Mouse (Mus musculus) CH12.LX (cell line): ENCODE measurements at regions not wholly inside any gene's neighbourhood (a gene's known extent, or its start where the extent isn't known, plus 50 kb on each side); places are given as distances from the start of the nearest gene placed in this dataset.

Experiments used
- DNase-seq: peaks from one replicate; pipeline ENCODE4 v3.0.0-alpha.2; 2013; ENCODE audit errors: extremely low read depth
- H3K27ac ChIP-seq: 2 replicates; pipeline ENCODE4 v1.5.1; 2012; ENCODE audit warnings: low read depth, mild to moderate bottlenecking, control low read depth, moderate library complexity; ENCODE audit not compliant: insufficient read depth
- H3K27me3 ChIP-seq: replicated peaks from 2 replicates; pipeline ENCODE3; 2012; ENCODE audit warnings: inconsistent platforms
- H3K36me3 ChIP-seq, 2 experiments: replicated peaks in 1 of 2; 2 replicates each; pipeline versions ENCODE3 to v1.6.1; 2012; ENCODE audit warnings: inconsistent platforms in 1 of 2, low read length in 1 of 2, mild to moderate bottlenecking in 1 of 2, mixed read lengths in 1 of 2, moderate library complexity in 1 of 2; ENCODE audit not compliant: control insufficient read depth in 1 of 2, insufficient read depth in 1 of 2
- H3K4me1 ChIP-seq, 2 experiments: 2 replicates each; pipeline ENCODE4 v1.6.1; 2012; ENCODE audit warnings: inconsistent platforms in 1 of 2, moderate library complexity in 1 of 2; ENCODE audit not compliant: insufficient read depth in 2 of 2, control insufficient read depth in 1 of 2
- H3K4me2 ChIP-seq: 2 replicates; pipeline ENCODE4 v1.6.1; 2012; ENCODE audit warnings: low read depth, mild to moderate bottlenecking, control low read depth; ENCODE audit not compliant: poor library complexity, insufficient read depth, severe bottlenecking
- H3K4me3 ChIP-seq, 3 experiments: fragments of 150-350 bp in 1 of 3; sonication (generic) in 1 of 3; replicated peaks in 1 of 3; 2 replicates each; pipeline versions ENCODE3 to v1.5.1; 2011 to 2012; ENCODE audit warnings: low read depth in 2 of 3, low read length in 2 of 3, mild to moderate bottlenecking in 2 of 3, moderate library complexity in 2 of 3, control low read depth in 1 of 3, improper control_type of control experiment in 1 of 3, inconsistent platforms in 1 of 3, mixed read lengths in 1 of 3; ENCODE audit not compliant: poor library complexity in 1 of 3
- H3K79me2 ChIP-seq: replicated peaks from 2 replicates; pipeline ENCODE4 v1.6.1; 2012; ENCODE audit warnings: mild to moderate bottlenecking, moderate library complexity; ENCODE audit not compliant: control insufficient read depth, poor library complexity, insufficient read depth, severe bottlenecking; ENCODE audit errors: extremely low read depth
- H3K9ac ChIP-seq: 2 replicates; pipeline ENCODE4 v1.6.1; 2012; ENCODE audit warnings: low read depth, mild to moderate bottlenecking, control low read depth, moderate library complexity; ENCODE audit not compliant: insufficient read depth
- H3K9me3 ChIP-seq: replicated peaks from 2 replicates; pipeline ENCODE3; 2012; ENCODE audit warnings: low read length, inconsistent platforms, mixed read lengths
- CHD1 ChIP-seq: IDR thresholded peaks from 2 replicates; pipeline ENCODE4 v1.6.1; 2012; ENCODE audit warnings: low read depth, low read length, improper control_type of control experiment, inconsistent platforms
- CHD2 ChIP-seq: IDR thresholded peaks from 2 replicates; pipeline ENCODE4 v1.6.1; 2011; ENCODE audit warnings: low read length, improper control_type of control experiment
- IRF4 ChIP-seq: IDR thresholded peaks from 2 replicates; pipeline ENCODE4 v1.6.1; 2014; ENCODE audit warnings: low read depth, mild to moderate bottlenecking, inconsistent platforms, low read length, improper control_type of control experiment
- KAT2A ChIP-seq: IDR thresholded peaks from 2 replicates; pipeline ENCODE4 v1.6.1; 2012; ENCODE audit warnings: low read length, improper control_type of control experiment, inconsistent platforms; ENCODE audit not compliant: insufficient replicate concordance
- MAFK ChIP-seq: IDR thresholded peaks from 2 replicates; pipeline ENCODE4 v1.6.1; 2011; ENCODE audit warnings: low read length, improper control_type of control experiment; ENCODE audit not compliant: insufficient replicate concordance
- MYC ChIP-seq: IDR thresholded peaks from 2 replicates; pipeline ENCODE4 v1.6.1; 2011; ENCODE audit warnings: low read depth, mild to moderate bottlenecking, improper control_type of control experiment, low read length
- NELFE ChIP-seq: IDR thresholded peaks from 2 replicates; pipeline ENCODE4 v1.6.1; 2011; ENCODE audit warnings: low read depth, low read length, improper control_type of control experiment
- NRF1 ChIP-seq: IDR thresholded peaks from 2 replicates; pipeline ENCODE4 v1.6.1; 2014; ENCODE audit warnings: low read depth, mild to moderate bottlenecking, inconsistent platforms, low read length, improper control_type of control experiment, moderate library complexity
- POLR2A ChIP-seq: IDR thresholded peaks from 2 replicates; pipeline ENCODE4 v1.6.1; 2011; ENCODE audit warnings: low read depth, mild to moderate bottlenecking, improper control_type of control experiment, low read length
- RAD21 ChIP-seq: IDR thresholded peaks from 2 replicates; pipeline ENCODE4 v1.6.1; 2011; ENCODE audit warnings: low read depth, mild to moderate bottlenecking, low read length, improper control_type of control experiment, moderate library complexity
- SMC3 ChIP-seq: IDR thresholded peaks from 2 replicates; pipeline ENCODE4 v1.6.1; 2011; ENCODE audit warnings: low read depth, low read length, improper control_type of control experiment
- TBP ChIP-seq: conservative IDR thresholded peaks from 2 replicates; pipeline ENCODE4 v1.6.1; 2011; ENCODE audit warnings: low read depth, low read length, improper control_type of control experiment
- USF1 ChIP-seq: IDR thresholded peaks from 2 replicates; pipeline ENCODE4 v1.6.1; 2014; ENCODE audit warnings: low read depth, mild to moderate bottlenecking, inconsistent platforms, low read length, improper control_type of control experiment
- dilution Hi-C: fragments of 300-500 bp; cut with MboI; formaldehyde crosslinking; loops from 2 replicates; pipeline ENCODE4 v1.14.3; 2020; ENCODE audit warnings: low sequenced_read_pairs; ENCODE audit not compliant: extremely low pct_unique_long_range_greater_than_20kb, extremely low pct_ligation_motif_present
- in situ Hi-C: fragments of 300-500 bp; cut with MboI; formaldehyde crosslinking; loops from 3 replicates; pipeline ENCODE4 v1.14.3; 2019; ENCODE audit warnings: low sequenced_read_pairs, low pct_ligation_motif_present, low pct_unique_long_range_greater_than_20kb, mixed read lengths

GRCm38 (mm10) chr17:15640776-15641175 lies 64.0 kb upstream of the Chd1 start:
- dilution Hi-C loops (no loop called here), in situ Hi-C loops (no loop called here)
- Histone ChIP-seq H3K9ac (no peak overlapping the region), H3K4me1 (no peaks in the 10 kb centered on the region), H3K36me3 (no peaks in the 10 kb centered on the region), H3K27me3 (no peaks in the 10 kb centered on the region), H3K4me2 (no peak overlapping the region), H3K4me3 (no peak overlapping the region), H3K27ac (no peak overlapping the region), H3K9me3 (no peaks in the 10 kb centered on the region), H3K79me2 (no peaks in the 10 kb centered on the region)
- DNase-seq: no peak
- no peak for TF ChIP-seq MAFK
- no peak for TF ChIP-seq SMC3
- no peak for TF ChIP-seq NRF1
- TF ChIP-seq RAD21: no peak
- TF ChIP-seq POLR2A: no peak
- no peak for TF ChIP-seq MYC
- no peak for TF ChIP-seq IRF4
- TF ChIP-seq CHD2: no peak
- no peak for TF ChIP-seq NELFE

GRCm38 (mm10) chr17:15641764-15642163 lies 63.0 kb upstream of the Chd1 start:
- DNase-seq: no peak
- TF ChIP-seq MYC: no peak
- no peak for TF ChIP-seq TBP
- H3K27me3 ChIP-seq: no peaks in the 10 kb centered on the region
- dilution Hi-C loops (no loop called here), in situ Hi-C loops (no loop called here)
- no peaks in the 10 kb centered on the region for H3K4me1 ChIP-seq
- no peak overlapping the region for H3K4me2 ChIP-seq
- H3K36me3 ChIP-seq: no peaks in the 10 kb centered on the region
- H3K9ac ChIP-seq: no peak overlapping the region
- no peak overlapping the region for H3K4me3 ChIP-seq
- no peak overlapping the region for H3K27ac ChIP-seq
- no peaks in the 10 kb centered on the region for H3K9me3 ChIP-seq
- no peaks in the 10 kb centered on the region for H3K79me2 ChIP-seq

- H3K9ac ChIP-seq: no peak overlapping the region
- H3K27ac ChIP-seq: no peak overlapping the region
- dilution Hi-C loops: no loop called here
- H3K4me3 ChIP-seq: no peak overlapping the region
- H3K4me1 ChIP-seq: peaks cover 3% of the 10 kb centered on the region in 2 experiments; a peak in 3 of 4 replicates
- no peaks in the 10 kb centered on the region for H3K9me3 ChIP-seq
- TF ChIP-seq CHD1: no peak
- TF ChIP-seq USF1: no peak
- no peak for TF ChIP-seq KAT2A
- TF ChIP-seq CHD2: no peak
- no peak for TF ChIP-seq NELFE
- TF ChIP-seq, all 38 proteins: peak for 0
- DNase-seq: no peak
- Histone ChIP-seq H3K27me3 (no peaks in the 10 kb centered on the region), H3K4me2 (no peak overlapping the region), H3K79me2 (no peaks in the 10 kb centered on the region), H3K36me3 (no peaks in the 10 kb centered on the region)
- in situ Hi-C loops: no loop called here
Measured at GRCm38 (mm10) chr17:15646768-15647167, 58.0 kb upstream of the Chd1 start.
